Mouse (Mus musculus): ENCODE results near the gene Phf1.
A peak's percentile ranks its signal among the peaks of the same experiment; 100 is the strongest.

- TF ChIP-seq CTCF (IDR thresholded peaks at IDR 0.05; ENCODE audit: low read depth) (no peak), EP300 (IDR thresholded peaks at IDR 0.05; ENCODE audit: low read depth) (peak; percentile 84)
These were observed 24.0 kb downstream of the Phf1 start for GRCm38 (mm10) chr17:26956895-26957294.

All from liver, postnatal 0 days (tissue).